Mouse (Mus musculus) c-Kit-positive CD71-negative TER-119-negative erythroid progenitor cells, embryonic 14.5 days (primary cell): ENCODE results near the gene Pym1.
"Not testable (repeated sequence)": the region's sequence is repeated elsewhere in the genome, so short reads cannot be mapped to it uniquely, and the experiment has no call there.

ENCODE experiments used
- DNase-seq: peaks from one replicate; pipeline ENCODE4 v3.0.0-alpha.2; 2013; ENCODE audit warnings: low read depth

Gene Pym1

GRCm38 (mm10) chr10:128747646-128748251 is at the start of gene Pym1:
Gene Pym1, plus strand, starts transcription at chr10:128747889.
- peak; percentile 73 for DNase-seq

- no peak for DNase-seq
Observed at GRCm38 (mm10) chr10:128699006-128699405, 48.7 kb upstream of the Pym1 start.

GRCm38 (mm10) chr10:128699611-128700010 is 48.1 kb upstream of the Pym1 start:
- DNase-seq, result no peak

- DNase-seq, result no peak
Observed at GRCm38 (mm10) chr10:128700712-128701111, 47.0 kb upstream of the Pym1 start.

- no peak for DNase-seq
Observed at GRCm38 (mm10) chr10:128702328-128703007, 45.2 kb upstream of the Pym1 start.

DNA sequence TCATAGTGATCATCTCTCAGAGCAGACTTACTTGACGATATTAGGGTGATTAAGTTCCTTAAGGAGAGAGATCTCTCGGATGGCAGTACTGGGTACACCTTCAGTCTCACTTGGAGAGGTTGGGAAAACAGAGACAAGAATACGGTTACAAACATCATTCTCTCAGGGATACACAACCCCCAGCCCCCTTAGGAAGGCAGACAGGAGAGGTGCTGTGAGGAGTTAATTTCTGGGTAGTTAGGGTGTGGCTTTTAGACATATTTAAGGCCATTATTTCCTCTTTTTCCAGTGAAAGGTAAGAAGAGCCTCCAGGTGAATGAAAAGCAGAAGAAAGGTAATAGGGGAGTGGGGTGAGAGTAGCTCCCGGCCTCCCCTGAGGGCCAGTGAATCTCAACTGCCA is 43.8 kb upstream of the Pym1 start, which contains the start of gene Pmel:
Gene Pmel, plus strand, starts transcription at position 301 of the 400 bp plus-strand sequence.
- no peak for DNase-seq

- DNase-seq, result peak; percentile 87
Observed at GRCm38 (mm10) chr10:128704491-128705316, 43.0 kb upstream of the Pym1 start, which contains the start of gene Cdk2. Gene Cdk2, minus strand, starts transcription at chr10:128705031.

- DNase-seq, result no peak
Observed at GRCm38 (mm10) chr10:128705317-128705693, 42.4 kb upstream of the Pym1 start.

DNA sequence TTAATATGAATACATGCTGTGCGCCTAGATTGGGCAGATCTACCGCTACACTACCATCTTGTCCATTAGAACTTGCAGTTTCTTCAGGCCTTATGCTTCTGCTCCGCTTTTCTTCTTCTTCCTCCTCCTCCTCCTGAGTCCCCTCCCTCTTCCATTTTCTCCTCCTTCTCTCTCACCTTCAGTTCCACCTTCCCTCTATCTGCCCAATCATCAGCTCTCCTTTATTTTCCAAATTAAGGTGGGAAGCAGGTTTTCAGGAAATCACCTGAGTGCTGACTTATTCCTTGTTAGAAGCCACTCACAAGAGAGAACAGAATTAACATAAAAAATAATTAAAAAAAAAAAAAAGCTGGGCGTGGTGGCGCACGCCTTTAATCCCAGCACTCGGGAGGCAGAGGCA is 36.4 kb upstream of the Pym1 start:
- not testable (repeated sequence) for DNase-seq

DNA sequence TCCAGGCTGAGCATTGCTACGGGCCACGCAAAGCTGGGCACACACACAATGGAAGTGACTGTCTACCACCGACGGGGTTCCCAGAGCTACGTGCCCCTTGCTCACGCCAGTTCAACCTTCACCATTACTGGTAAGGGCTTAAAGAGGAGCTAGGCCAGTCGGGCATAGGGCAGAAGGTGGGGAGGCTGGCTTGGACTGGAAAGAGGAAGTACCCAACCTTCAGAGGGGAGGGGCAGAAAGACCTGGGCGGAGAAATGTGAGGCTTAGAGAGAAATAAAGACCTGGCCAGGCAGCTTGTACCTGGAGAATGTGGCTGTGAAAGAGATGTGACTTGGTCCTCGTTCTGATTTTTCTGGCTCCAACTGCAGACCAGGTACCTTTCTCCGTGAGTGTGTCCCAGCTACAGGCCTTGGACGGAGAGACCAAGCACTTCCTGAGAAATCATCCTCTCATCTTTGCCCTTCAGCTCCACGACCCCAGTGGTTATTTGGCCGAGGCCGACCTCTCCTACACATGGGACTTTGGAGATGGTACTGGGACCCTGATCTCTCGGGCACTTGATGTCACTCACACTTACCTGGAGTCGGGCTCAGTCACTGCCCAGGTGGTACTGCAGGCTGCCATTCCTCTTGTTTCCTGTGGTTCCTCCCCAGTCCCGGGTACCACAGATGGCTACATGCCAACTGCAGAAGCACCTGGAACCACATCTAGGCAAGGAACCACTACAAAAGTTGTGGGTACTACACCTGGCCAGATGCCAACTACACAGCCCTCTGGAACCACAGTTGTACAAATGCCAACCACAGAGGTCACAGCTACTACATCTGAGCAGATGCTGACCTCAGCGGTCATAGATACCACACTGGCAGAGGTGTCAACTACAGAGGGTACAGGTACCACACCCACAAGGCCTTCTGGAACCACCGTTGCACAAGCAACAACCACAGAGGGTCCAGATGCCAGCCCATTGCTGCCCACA is 31.8 kb upstream of the Pym1 start:
- DNase-seq, result no peak

GRCm38 (mm10) chr10:128725466-128725865 is 22.2 kb upstream of the Pym1 start:
- not testable (repeated sequence) for DNase-seq

DNA sequence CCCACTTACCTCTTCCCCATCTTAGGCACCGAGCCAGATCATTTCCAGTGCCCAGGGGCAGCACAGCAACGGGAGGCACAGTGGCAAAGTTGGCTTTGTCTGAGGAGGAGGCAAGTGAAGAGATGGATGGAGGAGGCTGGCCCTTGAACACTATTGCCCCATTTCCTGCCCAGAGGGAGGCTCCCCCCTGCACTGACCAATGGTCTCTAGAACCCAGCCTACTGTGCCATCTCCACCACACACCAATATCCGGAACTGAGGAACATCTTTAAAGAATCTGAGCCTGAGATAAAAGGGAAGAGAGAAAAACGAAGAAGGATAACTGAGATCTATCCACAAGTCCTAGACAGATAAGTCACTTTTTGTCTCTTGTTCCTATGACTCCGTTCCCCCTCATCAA is 19.6 kb upstream of the Pym1 start:
- DNase-seq, result no peak

DNA sequence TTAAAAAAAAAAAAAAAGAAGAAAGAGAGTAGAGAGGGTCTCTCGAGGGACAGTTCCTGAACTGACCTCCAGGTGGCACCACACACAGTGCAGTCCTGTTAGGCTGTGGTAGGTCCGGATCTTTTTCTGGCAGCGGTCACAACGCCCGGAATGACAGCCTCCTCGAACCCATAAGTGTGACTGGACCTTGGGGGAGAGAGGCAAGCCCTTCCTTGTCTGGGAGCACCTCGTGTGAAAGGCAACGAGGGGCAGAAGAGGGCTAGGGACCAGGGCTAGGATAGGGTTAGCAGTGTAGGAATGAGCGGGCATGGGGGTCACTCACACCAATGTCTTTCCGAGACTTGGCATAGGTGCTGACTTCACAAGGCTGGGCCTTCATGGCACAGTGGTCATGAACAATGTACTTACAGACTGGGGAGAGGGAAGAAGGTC is 16.7 kb upstream of the Pym1 start:
- DNase-seq, result no peak

- no peak for DNase-seq
Observed at GRCm38 (mm10) chr10:128731992-128732391, 15.7 kb upstream of the Pym1 start.

GRCm38 (mm10) chr10:128737435-128737834 is 10.3 kb upstream of the Pym1 start:
- no peak for DNase-seq

DNA sequence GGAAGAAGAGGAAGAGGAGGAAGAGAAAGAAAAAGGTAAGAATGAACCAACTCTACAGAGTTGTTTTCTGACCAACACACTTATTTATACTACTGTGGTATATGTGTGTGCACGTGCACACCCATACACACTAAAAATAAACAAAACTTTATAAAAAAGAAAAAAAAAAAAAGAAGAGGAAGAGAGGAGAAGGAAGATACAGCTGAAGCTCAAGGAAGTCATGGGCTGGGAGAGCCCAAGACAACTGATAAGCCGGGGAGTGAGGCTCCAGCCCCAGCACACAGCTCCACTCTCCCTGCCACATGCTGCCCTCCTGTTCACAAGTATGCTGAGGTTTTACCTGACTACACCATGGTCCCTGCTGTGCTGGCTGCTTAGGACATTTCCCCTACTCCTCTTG is 7.4 kb upstream of the Pym1 start:
- DNase-seq, result no peak

- no peak for DNase-seq
Observed at GRCm38 (mm10) chr10:128742616-128743015, 5.1 kb upstream of the Pym1 start.

DNA sequence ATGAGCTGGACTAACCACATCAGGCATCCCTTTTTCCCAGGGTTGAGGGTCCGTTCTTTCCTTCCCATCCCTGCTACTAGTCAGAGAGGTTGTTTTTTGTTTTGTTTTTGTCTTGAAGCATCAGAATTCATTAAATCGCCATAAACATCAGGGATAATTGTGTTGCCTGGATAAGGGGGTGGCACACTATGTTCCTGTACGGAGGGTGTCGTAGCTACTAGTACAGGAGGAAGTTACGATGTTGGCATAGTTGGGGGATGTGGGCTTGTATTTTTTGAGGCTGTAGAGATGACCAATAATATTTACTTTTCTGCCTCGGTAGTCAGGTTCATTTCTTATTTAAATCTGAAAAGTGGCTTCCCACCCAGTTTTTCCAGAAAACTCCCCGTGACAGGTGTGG is 4.5 kb upstream of the Pym1 start:
- DNase-seq, result no peak

- DNase-seq, result no peak
Observed at GRCm38 (mm10) chr10:128743791-128744191, 3.9 kb upstream of the Pym1 start.

DNA sequence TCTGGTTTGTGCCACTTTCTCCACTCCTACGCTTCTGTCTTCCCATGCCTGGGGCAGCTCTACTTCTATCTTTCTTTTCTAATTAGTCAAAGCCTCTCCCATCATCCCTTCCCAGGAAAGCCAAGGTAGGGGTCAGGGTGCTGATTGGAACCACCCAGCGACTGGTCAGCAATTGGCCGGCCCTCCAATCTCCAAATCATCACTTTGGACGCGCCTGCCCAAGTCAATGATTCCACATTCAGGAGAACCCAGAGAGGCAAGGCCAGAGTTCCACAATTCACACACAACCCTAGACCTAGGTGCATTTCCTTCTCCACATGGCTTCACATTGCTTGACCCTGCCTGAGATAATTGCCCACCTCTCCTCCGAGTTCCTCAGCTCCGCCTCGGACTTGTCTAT is 3.5 kb upstream of the Pym1 start:
- DNase-seq, result no peak
